Mouse (Mus musculus): ENCODE results near the gene Il7r. TPM values are rescaled to one million over a fixed set of nuclear protein-coding genes. Genes with fewer than 3 reads are reported as not detected.
"Not testable (repeated sequence)": the region's sequence is repeated elsewhere in the genome, so short reads cannot be mapped to it uniquely, and the experiment has no call there.

Gene Il7r
- polyA plus RNA-seq, 1 experiment from 2014 or later = 0.13 TPM

- WGBS = 44% methylated on average over 6 of the region's 6 CpGs
- TF ChIP-seq CTCF (IDR thresholded peaks at IDR 0.05; ENCODE audit: low read depth) = no peak
- no peak; the same call in 1 of the 2 replicates for ATAC-seq (replicated peaks; ENCODE audit: low FRiP score, low read depth)
Observed at GRCm38 (mm10) chr15:9565396-9565795, 35.4 kb upstream of the Il7r start.

GRCm38 (mm10) chr15:9564156-9564555 lies 34.2 kb upstream of the Il7r start:
- WGBS = 76% methylated on average over 3 of the region's 3 CpGs
- H3K4me3 ChIP-seq (replicated peaks; ENCODE audit: low read depth, low read length) = no peak overlapping the region
- DNase-seq (ENCODE audit: low spot score) (no peak), ATAC-seq (replicated peaks; ENCODE audit: low FRiP score, low read depth) (no peak)
- no peaks in the 10 kb centered on the region for H3K4me1 ChIP-seq (replicated peaks; ENCODE audit: insufficient read depth, low read length)
- H3K36me3 ChIP-seq (ENCODE audit: insufficient read depth, low read length) = no peaks in the 10 kb centered on the region
- no peak overlapping the region for H3K27ac ChIP-seq
- no peaks in the 10 kb centered on the region for H3K27me3 ChIP-seq (ENCODE audit: insufficient read depth, low read length)
- no peaks in the 10 kb centered on the region for H3K9me3 ChIP-seq (replicated peaks; ENCODE audit: low read length)
- no peak for TF ChIP-seq CTCF (IDR thresholded peaks at IDR 0.05; ENCODE audit: low read depth)
- H3K4me2 ChIP-seq (ENCODE audit: low read length) = no peak overlapping the region
- no peak overlapping the region for H3K9ac ChIP-seq (ENCODE audit: low read depth, low read length)

More at GRCm38 (mm10) chr15:9565396-9565795, 35.4 kb upstream of the Il7r start:
- no peaks in the 10 kb centered on the region for H3K4me1 ChIP-seq (replicated peaks; ENCODE audit: insufficient read depth, low read length)
- no peak overlapping the region for H3K4me3 ChIP-seq (replicated peaks; ENCODE audit: low read depth, low read length)
- DNase-seq (ENCODE audit: low spot score) = peak; percentile 72
- no peak overlapping the region for H3K9ac ChIP-seq (ENCODE audit: low read depth, low read length)
- H3K27ac ChIP-seq = no peak overlapping the region
- no peaks in the 10 kb centered on the region for H3K27me3 ChIP-seq (ENCODE audit: insufficient read depth, low read length)
- H3K4me2 ChIP-seq (ENCODE audit: low read length) = no peak overlapping the region
- no peaks in the 10 kb centered on the region for H3K9me3 ChIP-seq (replicated peaks; ENCODE audit: low read length)
- H3K36me3 ChIP-seq (ENCODE audit: insufficient read depth, low read length) = no peaks in the 10 kb centered on the region

- H3K9ac ChIP-seq (ENCODE audit: low read depth, low read length); H3K27ac ChIP-seq; H3K4me1 ChIP-seq (replicated peaks; ENCODE audit: insufficient read depth, low read length); H3K36me3 ChIP-seq (ENCODE audit: insufficient read depth, low read length); H3K9me3 ChIP-seq (replicated peaks; ENCODE audit: low read length); H3K4me3 ChIP-seq (replicated peaks; ENCODE audit: low read depth, low read length); H3K4me2 ChIP-seq (ENCODE audit: low read length); H3K27me3 ChIP-seq (ENCODE audit: insufficient read depth, low read length); ATAC-seq (replicated peaks; ENCODE audit: low FRiP score, low read depth); DNase-seq (ENCODE audit: low spot score): not testable (repeated sequence)
- 94% methylated on average over 13 of the region's 15 CpGs for WGBS
Observed at GRCm38 (mm10) chr15:9557264-9557663, 27.3 kb upstream of the Il7r start.

DNA sequence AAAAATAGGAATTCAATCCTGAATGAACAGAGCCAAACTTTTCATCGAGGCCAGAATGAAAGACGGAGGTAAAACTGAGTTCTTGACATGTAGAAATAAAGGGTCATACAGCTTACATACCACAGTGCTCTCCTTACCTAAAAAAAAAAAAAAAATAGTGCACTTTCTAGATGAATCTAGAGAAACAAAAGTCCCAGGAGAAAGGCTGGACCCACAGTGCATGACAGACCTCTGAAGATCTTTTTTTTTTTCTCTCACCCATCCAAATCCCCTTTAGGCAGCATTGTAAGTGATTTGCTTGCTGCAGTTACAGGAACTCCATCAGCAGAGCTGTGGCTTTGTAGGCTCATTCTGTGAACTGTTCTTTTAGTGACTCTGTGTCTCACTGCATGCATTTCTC lies 19.0 kb upstream of the Il7r start:
- Histone ChIP-seq H3K9me3 (replicated peaks; ENCODE audit: low read length) (no peaks in the 10 kb centered on the region), H3K9ac (ENCODE audit: low read depth, low read length) (no peak overlapping the region), H3K4me1 (replicated peaks; ENCODE audit: insufficient read depth, low read length) (no peaks in the 10 kb centered on the region), H3K27me3 (ENCODE audit: insufficient read depth, low read length) (no peaks in the 10 kb centered on the region), H3K4me3 (replicated peaks; ENCODE audit: low read depth, low read length) (no peak overlapping the region), H3K4me2 (ENCODE audit: low read length) (no peak overlapping the region), H3K36me3 (ENCODE audit: insufficient read depth, low read length) (no peaks in the 10 kb centered on the region), H3K27ac (no peak overlapping the region)
- DNase-seq (ENCODE audit: low spot score) = no peak
- 70% methylated on average over 2 of the region's 2 CpGs for WGBS
- TF ChIP-seq CTCF (IDR thresholded peaks at IDR 0.05; ENCODE audit: low read depth) = no peak
- no peak for ATAC-seq (replicated peaks; ENCODE audit: low FRiP score, low read depth)

DNA sequence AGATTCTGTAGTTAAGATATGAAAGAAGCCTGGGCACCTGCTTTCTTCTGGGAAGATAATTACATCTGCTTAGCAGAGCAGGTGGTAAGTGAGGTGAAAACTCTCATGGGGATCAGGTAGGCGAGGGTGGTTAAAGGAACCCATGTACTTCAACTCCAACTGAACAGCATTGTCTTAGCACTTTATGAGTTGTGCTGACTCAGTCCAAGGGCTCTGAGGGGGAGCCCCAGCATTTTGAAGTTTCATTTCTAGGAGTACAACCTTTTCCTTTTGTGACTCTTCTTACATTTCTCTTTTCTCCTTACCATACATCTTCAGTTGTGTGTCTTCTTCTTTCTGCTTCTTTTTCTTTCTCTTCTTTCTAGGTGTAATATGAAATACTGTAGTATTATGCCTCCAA lies 5.2 kb upstream of the Il7r start:
- H3K27me3 ChIP-seq (ENCODE audit: insufficient read depth, low read length) = no peaks in the 10 kb centered on the region
- H3K9ac ChIP-seq (ENCODE audit: low read depth, low read length) = no peak overlapping the region
- ATAC-seq (replicated peaks; ENCODE audit: low FRiP score, low read depth) (no peak), DNase-seq (ENCODE audit: low spot score) (no peak)
- no peaks in the 10 kb centered on the region for H3K4me1 ChIP-seq (replicated peaks; ENCODE audit: insufficient read depth, low read length)
- H3K4me2 ChIP-seq (ENCODE audit: low read length) = no peak overlapping the region
- TF ChIP-seq CTCF (IDR thresholded peaks at IDR 0.05; ENCODE audit: low read depth) = no peak
- no peak overlapping the region for H3K4me3 ChIP-seq (replicated peaks; ENCODE audit: low read depth, low read length)
- H3K9me3 ChIP-seq (replicated peaks; ENCODE audit: low read length) = no peaks in the 10 kb centered on the region
- H3K36me3 ChIP-seq (ENCODE audit: insufficient read depth, low read length) = no peaks in the 10 kb centered on the region
- H3K27ac ChIP-seq = no peak overlapping the region
- 65% methylated on average over 1 of the region's 1 CpGs for WGBS

GRCm38 (mm10) chr15:9533356-9533902 lies 3.5 kb upstream of the Il7r start:
- 87% methylated on average over 3 of the region's 3 CpGs for WGBS
- no peak for ATAC-seq (replicated peaks; ENCODE audit: low FRiP score, low read depth)

GRCm38 (mm10) chr15:9529646-9530045 lies 330 bp downstream of the Il7r start:
- H3K27me3 ChIP-seq (ENCODE audit: insufficient read depth, low read length) = no peaks in the 10 kb centered on the region
- H3K9me3 ChIP-seq (replicated peaks; ENCODE audit: low read length) = no peaks in the 10 kb centered on the region
- TF ChIP-seq CTCF (IDR thresholded peaks at IDR 0.05; ENCODE audit: low read depth) = no peak
- 73% methylated on average over 3 of the region's 3 CpGs for WGBS
- no peak overlapping the region for H3K27ac ChIP-seq
- no peak overlapping the region for H3K4me2 ChIP-seq (ENCODE audit: low read length)
- no peaks in the 10 kb centered on the region for H3K4me1 ChIP-seq (replicated peaks; ENCODE audit: insufficient read depth, low read length)
- no peak overlapping the region for H3K4me3 ChIP-seq (replicated peaks; ENCODE audit: low read depth, low read length)
- no peak overlapping the region for H3K9ac ChIP-seq (ENCODE audit: low read depth, low read length)
- DNase-seq (ENCODE audit: low spot score) (no peak), ATAC-seq (replicated peaks; ENCODE audit: low FRiP score, low read depth) (no peak)
- H3K36me3 ChIP-seq (ENCODE audit: insufficient read depth, low read length) = no peaks in the 10 kb centered on the region

More at GRCm38 (mm10) chr15:9533356-9533902, 3.5 kb upstream of the Il7r start:
- no peak for DNase-seq (ENCODE audit: low spot score)
- H3K9ac ChIP-seq (ENCODE audit: low read depth, low read length) = no peak overlapping the region
- no peaks in the 10 kb centered on the region for H3K9me3 ChIP-seq (replicated peaks; ENCODE audit: low read length)
- no peak overlapping the region for H3K4me3 ChIP-seq (replicated peaks; ENCODE audit: low read depth, low read length)
- H3K27me3 ChIP-seq (ENCODE audit: insufficient read depth, low read length) = no peaks in the 10 kb centered on the region
- H3K36me3 ChIP-seq (ENCODE audit: insufficient read depth, low read length) = no peaks in the 10 kb centered on the region
- H3K4me2 ChIP-seq (ENCODE audit: low read length) = no peak overlapping the region
- no peak overlapping the region for H3K27ac ChIP-seq
- no peak for TF ChIP-seq CTCF (IDR thresholded peaks at IDR 0.05; ENCODE audit: low read depth)
- no peaks in the 10 kb centered on the region for H3K4me1 ChIP-seq (replicated peaks; ENCODE audit: insufficient read depth, low read length)
